Mouse (Mus musculus): ENCODE measurements around the gene Crabp1. TPM values are rescaled to one million over a fixed set of nuclear protein-coding genes. Genes with fewer than 3 reads are reported as not detected.

Crabp1 gene
- total RNA-seq, 2 experiments from 2014 or later = not detected

Other genes with a start within 250 kb of the Crabp1 start
- gene Sh2d7, start 225.8 kb upstream of the Crabp1 start, total RNA-seq (2015; ENCODE audit: low replicate concordance) = not detected in 2 replicates
- gene Sh2d7, start 225.8 kb upstream of the Crabp1 start, total RNA-seq (2017; ENCODE audit: low replicate concordance) = not detected in 2 replicates
- gene Cib2, start 204.5 kb upstream of the Crabp1 start, total RNA-seq (2015; ENCODE audit: low replicate concordance) = 3.6 TPM in 1 of 2 replicates, not detected in the other
- gene Cib2, start 204.5 kb upstream of the Crabp1 start, total RNA-seq (2017; ENCODE audit: low replicate concordance) = 0.15 and 3.7 TPM in 2 replicates
- 26.8 and 30.3 TPM in 2 replicates for gene Idh3a, start 178.4 kb upstream of the Crabp1 start, total RNA-seq (2015; ENCODE audit: low replicate concordance)
- 15.4 and 19.7 TPM in 2 replicates for gene Idh3a, start 178.4 kb upstream of the Crabp1 start, total RNA-seq (2017; ENCODE audit: low replicate concordance)
- gene Acsbg1, start 102.9 kb upstream of the Crabp1 start, total RNA-seq (2015; ENCODE audit: low replicate concordance) = not detected in 2 replicates
- 1.2 TPM in 1 of 2 replicates, not detected in the other for gene Acsbg1, start 102.9 kb upstream of the Crabp1 start, total RNA-seq (2017; ENCODE audit: low replicate concordance)
- 52.8 and 59.1 TPM in 2 replicates for gene Dnaja4, start 65.9 kb upstream of the Crabp1 start, total RNA-seq (2015; ENCODE audit: low replicate concordance)
- 59.7 and 67.0 TPM in 2 replicates for gene Dnaja4, start 65.9 kb upstream of the Crabp1 start, total RNA-seq (2017; ENCODE audit: low replicate concordance)
- 28.5 and 44.3 TPM in 2 replicates for gene Wdr61, start 30.2 kb upstream of the Crabp1 start, total RNA-seq (2015; ENCODE audit: low replicate concordance)
- gene Wdr61, start 30.2 kb upstream of the Crabp1 start, total RNA-seq (2017; ENCODE audit: low replicate concordance) = 23.5 and 35.9 TPM in 2 replicates
- 22.3 and 33.1 TPM in 2 replicates for gene Ireb2, start 99.0 kb downstream of the Crabp1 start, total RNA-seq (2015; ENCODE audit: low replicate concordance)
- gene Ireb2, start 99.0 kb downstream of the Crabp1 start, total RNA-seq (2017; ENCODE audit: low replicate concordance) = 29.8 and 34.7 TPM in 2 replicates
- gene Hykk, start 152.5 kb downstream of the Crabp1 start, total RNA-seq (2015; ENCODE audit: low replicate concordance) = not detected in 2 replicates
- gene Hykk, start 152.5 kb downstream of the Crabp1 start, total RNA-seq (2017; ENCODE audit: low replicate concordance) = 0.30 TPM in 1 of 2 replicates, not detected in the other
- gene Psma4, start 186.0 kb downstream of the Crabp1 start, total RNA-seq (2015; ENCODE audit: low replicate concordance) = 93.1 and 102 TPM in 2 replicates
- 60.1 and 70.1 TPM in 2 replicates for gene Psma4, start 186.0 kb downstream of the Crabp1 start, total RNA-seq (2017; ENCODE audit: low replicate concordance)
- gene AY074887, start 186.2 kb downstream of the Crabp1 start, total RNA-seq (2015; ENCODE audit: low replicate concordance) = not detected in 2 replicates
- not detected in 2 replicates for gene AY074887, start 186.2 kb downstream of the Crabp1 start, total RNA-seq (2017; ENCODE audit: low replicate concordance)
- gene Chrna5, start 216.1 kb downstream of the Crabp1 start, total RNA-seq (2015; ENCODE audit: low replicate concordance) = not detected in 2 replicates
- not detected in 2 replicates for gene Chrna5, start 216.1 kb downstream of the Crabp1 start, total RNA-seq (2017; ENCODE audit: low replicate concordance)

All from erythroid progenitor cell, adult 5-6 weeks (primary cell).